Mouse (Mus musculus) MEL (cell line): ENCODE data around the gene Fgfr2. TPM values are rescaled to one million over a fixed set of nuclear protein-coding genes. Genes with fewer than 3 reads are reported as not detected.

Source experiments
- DNase-seq: peaks from one replicate; pipeline ENCODE4 v3.0.0; 2011; ENCODE audit warnings: low read depth, low spot score
- H3K27ac ChIP-seq: 2 replicates; pipeline ENCODE4 v1.5.1; 2012; ENCODE audit warnings: low read depth, mild to moderate bottlenecking, control low read depth, low read length, moderate library complexity; ENCODE audit not compliant: control insufficient read depth
- H3K27me3 ChIP-seq, 2 experiments: fragments of 150-350 bp in 1 of 2; sonication (generic) in 1 of 2; 2 replicates each; pipeline ENCODE4 v1.6.1; 2012; ENCODE audit warnings: low read length in 2 of 2, mild to moderate bottlenecking in 2 of 2, improper control_type of control experiment in 1 of 2, moderate library complexity in 1 of 2; ENCODE audit not compliant: insufficient read depth in 2 of 2, control insufficient read depth in 1 of 2
- H3K36me3 ChIP-seq, 2 experiments: 2 replicates each; pipeline ENCODE4 v1.6.1; 2012 to 2014; ENCODE audit warnings: low read length in 2 of 2, improper control_type of control experiment in 1 of 2, inconsistent platforms in 1 of 2, mild to moderate bottlenecking in 1 of 2; ENCODE audit not compliant: insufficient read depth in 2 of 2, control insufficient read depth in 1 of 2
- H3K4me1 ChIP-seq, 2 experiments: fragments of 150-350 bp in 1 of 2; sonication (generic) in 1 of 2; 2 replicates each; pipeline ENCODE4 v1.6.1; 2012; ENCODE audit warnings: low read length in 2 of 2, improper control_type of control experiment in 1 of 2, mild to moderate bottlenecking in 1 of 2; ENCODE audit not compliant: insufficient read depth in 2 of 2, control insufficient read depth in 1 of 2
- H3K4me3 ChIP-seq, 2 experiments: fragments of 150-350 bp in 1 of 2; sonication (generic) in 1 of 2; 2 replicates each; pipeline ENCODE4 v1.5.1; 2012; ENCODE audit warnings: low read depth in 2 of 2, low read length in 2 of 2, mild to moderate bottlenecking in 2 of 2, moderate library complexity in 2 of 2, control low read depth in 1 of 2, improper control_type of control experiment in 1 of 2; ENCODE audit not compliant: control insufficient read depth in 1 of 2, insufficient read depth in 1 of 2
- H3K79me2 ChIP-seq: 2 replicates; pipeline ENCODE4 v1.6.1; 2012; ENCODE audit warnings: mild to moderate bottlenecking, low read length, moderate library complexity; ENCODE audit not compliant: control insufficient read depth, poor library complexity, insufficient read depth
- H3K9ac ChIP-seq: 2 replicates; pipeline ENCODE4 v1.6.1; 2012; ENCODE audit warnings: low read depth, mild to moderate bottlenecking, control low read depth, low read length, moderate library complexity; ENCODE audit not compliant: control insufficient read depth, poor library complexity, severe bottlenecking
- H3K9me3 ChIP-seq: fragments of 150-350 bp; sonication (generic); replicated peaks from 2 replicates; pipeline ENCODE4 v1.6.1; 2012; ENCODE audit warnings: mild to moderate bottlenecking, low read length, improper control_type of control experiment, moderate library complexity; ENCODE audit not compliant: insufficient read depth
- BHLHE40 ChIP-seq: IDR thresholded peaks from 2 replicates; pipeline ENCODE4 v1.6.1; 2012; ENCODE audit warnings: low read depth, mild to moderate bottlenecking, inconsistent platforms, low read length, improper control_type of control experiment, borderline replicate concordance
- CHD1 ChIP-seq: IDR thresholded peaks from 2 replicates; pipeline ENCODE4 v1.6.1; 2012; ENCODE audit warnings: low read depth, mild to moderate bottlenecking, inconsistent platforms, low read length, improper control_type of control experiment
- CHD2 ChIP-seq: IDR thresholded peaks from 2 replicates; pipeline ENCODE4 v1.6.1; 2011; ENCODE audit warnings: low read length, improper control_type of control experiment
- E2F4 ChIP-seq: IDR thresholded peaks from 2 replicates; pipeline ENCODE4 v1.6.1; 2011; ENCODE audit warnings: low read depth, low read length, improper control_type of control experiment, borderline replicate concordance
- ELF1 ChIP-seq: IDR thresholded peaks from 2 replicates; pipeline ENCODE4 v1.6.1; 2014; ENCODE audit warnings: low read depth, mild to moderate bottlenecking, inconsistent platforms, low read length, improper control_type of control experiment, moderate library complexity
- EP300 ChIP-seq, 2 experiments: IDR thresholded peaks; 2 replicates each; pipeline ENCODE4 v1.6.1; 2011; ENCODE audit warnings: improper control_type of control experiment in 2 of 2, low read length in 2 of 2, low read depth in 1 of 2, mild to moderate bottlenecking in 1 of 2
- ETS1 ChIP-seq: IDR thresholded peaks from 2 replicates; pipeline ENCODE4 v1.6.1; 2012; ENCODE audit warnings: low read depth, mild to moderate bottlenecking, inconsistent platforms, low read length, improper control_type of control experiment, moderate library complexity
- GATA1 ChIP-seq: IDR thresholded peaks from 2 replicates; pipeline ENCODE4 v1.6.1; 2011; ENCODE audit warnings: low read depth, low read length, improper control_type of control experiment
- KAT2A ChIP-seq: conservative IDR thresholded peaks from 2 replicates; pipeline ENCODE4 v1.6.1; 2012; ENCODE audit warnings: low read depth, low read length, improper control_type of control experiment, inconsistent platforms
- MAX ChIP-seq: IDR thresholded peaks from 2 replicates; pipeline ENCODE4 v1.6.1; 2011; ENCODE audit warnings: low read length, improper control_type of control experiment
- MAZ ChIP-seq: IDR thresholded peaks from 2 replicates; pipeline ENCODE4 v1.6.1; 2012; ENCODE audit warnings: low read depth, mild to moderate bottlenecking, inconsistent platforms, low read length, improper control_type of control experiment
- MXI1 ChIP-seq: IDR thresholded peaks from 2 replicates; pipeline ENCODE4 v1.6.1; 2011; ENCODE audit warnings: mild to moderate bottlenecking, low read depth, low read length, improper control_type of control experiment
- MYB ChIP-seq: IDR thresholded peaks from 2 replicates; pipeline ENCODE4 v1.6.1; 2011; ENCODE audit warnings: mild to moderate bottlenecking, low read depth, low read length, improper control_type of control experiment
- POLR2A ChIP-seq, 2 experiments: IDR thresholded peaks; 2 replicates each; pipeline ENCODE4 v1.6.1; 2011 to 2012; ENCODE audit warnings: low read length in 2 of 2, mild to moderate bottlenecking in 2 of 2, control low read depth in 1 of 2, improper control_type of control experiment in 1 of 2, low read depth in 1 of 2, moderate library complexity in 1 of 2; ENCODE audit not compliant: control insufficient read depth in 1 of 2, insufficient read depth in 1 of 2, poor library complexity in 1 of 2
- POLR2AphosphoS2 ChIP-seq: IDR thresholded peaks from 2 replicates; pipeline ENCODE4 v1.6.1; 2011; ENCODE audit warnings: low read length, improper control_type of control experiment
- POLR2AphosphoS5 ChIP-seq: IDR thresholded peaks from 2 replicates; pipeline ENCODE4 v1.6.1; 2012; ENCODE audit warnings: low read depth, borderline replicate concordance, mild to moderate bottlenecking, inconsistent platforms, low read length, moderate library complexity, mixed read lengths
- RAD21 ChIP-seq: IDR thresholded peaks from 2 replicates; pipeline ENCODE4 v1.6.1; 2011; ENCODE audit warnings: mild to moderate bottlenecking, low read depth, low read length, improper control_type of control experiment
- RCOR1 ChIP-seq: IDR thresholded peaks from 2 replicates; pipeline ENCODE4 v1.6.1; 2012; ENCODE audit warnings: low read depth, mild to moderate bottlenecking, inconsistent platforms, low read length, improper control_type of control experiment
- SIN3A ChIP-seq: IDR thresholded peaks from 2 replicates; pipeline ENCODE4 v1.6.1; 2012; ENCODE audit warnings: low read length, improper control_type of control experiment, inconsistent platforms
- SMC3 ChIP-seq: IDR thresholded peaks from 2 replicates; pipeline ENCODE4 v1.6.1; 2011; ENCODE audit warnings: low read depth, low read length, improper control_type of control experiment
- UBTF ChIP-seq: IDR thresholded peaks from 2 replicates; pipeline ENCODE4 v1.6.1; 2012; ENCODE audit warnings: low read depth, mild to moderate bottlenecking, inconsistent platforms, low read length, improper control_type of control experiment, moderate library complexity, borderline replicate concordance; ENCODE audit not compliant: insufficient read depth
- USF1 ChIP-seq: IDR thresholded peaks from 2 replicates; pipeline ENCODE4 v1.6.1; 2014; ENCODE audit warnings: low read depth, mild to moderate bottlenecking, inconsistent platforms, low read length, improper control_type of control experiment, moderate library complexity
- USF2 ChIP-seq, 2 experiments: IDR thresholded peaks; 2 replicates each; pipeline ENCODE4 v1.6.1; 2011 to 2012; ENCODE audit warnings: improper control_type of control experiment in 2 of 2, low read length in 2 of 2, borderline replicate concordance in 1 of 2, inconsistent platforms in 1 of 2, low read depth in 1 of 2, mild to moderate bottlenecking in 1 of 2; ENCODE audit not compliant: insufficient read depth in 1 of 2
- ZC3H11A ChIP-seq: IDR thresholded peaks from 2 replicates; pipeline ENCODE4 v1.6.1; 2012; ENCODE audit warnings: low read depth, mild to moderate bottlenecking, inconsistent platforms, low read length, improper control_type of control experiment
- ZKSCAN1 ChIP-seq: IDR thresholded peaks from 2 replicates; pipeline ENCODE4 v1.6.1; 2012; ENCODE audit warnings: low read depth, mild to moderate bottlenecking, inconsistent platforms, low read length, improper control_type of control experiment, moderate library complexity
- ZNF384 ChIP-seq: IDR thresholded peaks from 2 replicates; pipeline ENCODE4 v1.6.1; 2012; ENCODE audit warnings: low read depth, mild to moderate bottlenecking, inconsistent platforms, low read length, improper control_type of control experiment
- polyA plus RNA-seq, 2 experiments: library from polyadenylated mRNA; stranded (reverse) in 1 of 2; unstranded in 1 of 2; fragments of >175 nt in 1 of 2; fragments of >200 nt in 1 of 2; gene quantifications; 2 replicates each; pipeline versions ENCODE4 v1.2.1 to v1.2.4; 2012; ENCODE audit warnings: low replicate concordance in 2 of 2, low read depth in 1 of 2; ENCODE audit not compliant: insufficient read length in 2 of 2, insufficient read depth in 1 of 2, missing spikeins in 1 of 2
- total RNA-seq: library from RNA; depleted of rRNA; stranded (reverse); fragments of 300-350 nt; gene quantifications from 2 replicates; pipeline ENCODE4 v1.2.3, GENCODE M21; 2012

The Fgfr2 gene
- total and polyA plus RNA-seq, 3 experiments: not detected

DNA sequence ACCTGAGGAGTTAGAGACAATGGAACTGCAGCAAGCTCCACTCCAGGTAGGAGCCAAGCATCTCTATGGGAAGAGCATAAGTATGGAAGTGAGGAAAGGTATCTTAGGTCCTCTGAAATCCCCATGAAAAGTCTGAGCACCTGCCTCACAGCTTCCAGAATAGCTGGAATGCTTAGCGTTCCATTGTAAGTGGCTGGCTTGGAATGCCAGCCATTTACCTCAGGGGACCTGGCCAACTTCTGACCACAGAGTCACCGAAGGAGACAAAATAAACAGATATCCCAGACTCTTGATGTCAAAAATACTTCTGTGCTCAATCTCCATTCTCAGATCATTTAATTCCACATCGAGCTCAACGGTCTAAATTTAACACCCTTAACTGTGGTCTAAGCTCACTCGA, 2946.1 kb downstream of the Fgfr2 start:
- DNase-seq: no peak
- Histone ChIP-seq H3K9ac (no peak overlapping the region), H3K27ac (no peak overlapping the region), H3K79me2 (no peaks in the 10 kb centered on the region), H3K27me3 (no peaks in the 10 kb centered on the region), H3K4me3 (no peak overlapping the region), H3K9me3 (no peaks in the 10 kb centered on the region), H3K36me3 (no peaks in the 10 kb centered on the region), H3K4me1 (no peaks in the 10 kb centered on the region)
- no peak for TF ChIP-seq RAD21
- no peak for TF ChIP-seq ETS1
- no peak for TF ChIP-seq RCOR1
- no peak for TF ChIP-seq EP300 (IDR thresholded peaks at IDR 0.05; ENCODE audit: low read depth in 1 of 2, low read length in 2 of 2)
- no peak for TF ChIP-seq MYB
- TF ChIP-seq E2F4: no peak
- TF ChIP-seq CHD2: no peak
- no peak for TF ChIP-seq POLR2A (IDR thresholded peaks at IDR 0.05; ENCODE audit: control insufficient read depth in 1 of 2, insufficient read depth in 1 of 2, low read depth in 1 of 2, low read length in 2 of 2, poor library complexity in 1 of 2)
- no peak for TF ChIP-seq ZNF384
- TF ChIP-seq POLR2AphosphoS5: no peak
- no peak for TF ChIP-seq KAT2A
- no peak for TF ChIP-seq POLR2AphosphoS2
- no peak for TF ChIP-seq ZKSCAN1
- TF ChIP-seq CHD1: no peak
- TF ChIP-seq MAX: no peak
- no peak for TF ChIP-seq ELF1
- no peak for TF ChIP-seq MAZ

DNA sequence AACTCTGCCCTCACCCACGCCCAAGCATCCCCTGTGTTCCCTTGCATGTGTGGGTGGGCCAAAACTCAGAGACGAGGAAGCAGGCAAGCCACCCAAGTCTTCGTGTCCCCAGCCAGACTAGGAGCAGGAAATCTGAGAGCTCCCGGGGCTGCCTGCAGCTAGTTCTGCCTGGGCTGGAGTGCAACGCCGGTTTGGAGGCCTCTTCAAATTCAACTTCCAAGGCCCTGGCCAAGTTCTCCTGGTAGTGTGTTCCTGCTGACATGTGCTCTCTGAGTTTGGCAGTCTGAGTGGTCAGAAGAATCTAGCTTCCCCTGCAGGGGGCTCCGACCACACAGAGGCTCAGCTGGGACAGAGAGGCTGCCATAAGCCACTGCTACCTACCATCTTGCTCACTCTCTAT, 2948.6 kb downstream of the Fgfr2 start:
- H3K4me1 ChIP-seq: no peaks in the 10 kb centered on the region
- no peak for DNase-seq
- H3K36me3 ChIP-seq: no peaks in the 10 kb centered on the region
- no peaks in the 10 kb centered on the region for H3K9me3 ChIP-seq
- no peaks in the 10 kb centered on the region for H3K79me2 ChIP-seq
- no peaks in the 10 kb centered on the region for H3K27me3 ChIP-seq
- H3K9ac ChIP-seq: no peak overlapping the region
- no peak overlapping the region for H3K4me3 ChIP-seq
- TF ChIP-seq ZKSCAN1 (no peak), UBTF (no peak), MYB (no peak), ZNF384 (no peak), USF1 (no peak), SMC3 (no peak), USF2 (IDR thresholded peaks at IDR 0.05; ENCODE audit: borderline replicate concordance in 1 of 2, insufficient read depth in 1 of 2, low read depth in 1 of 2, low read length in 2 of 2) (no peak), BHLHE40 (no peak), RCOR1 (no peak), GATA1 (no peak), ZC3H11A (no peak), CHD2 (no peak), SIN3A (no peak), EP300 (IDR thresholded peaks at IDR 0.05; ENCODE audit: low read depth in 1 of 2, low read length in 2 of 2) (no peak), MAX (no peak), ELF1 (no peak), MXI1 (no peak)
- H3K27ac ChIP-seq: no peak overlapping the region
